Mouse (Mus musculus) heart, adult 2 months (tissue): Measurements from ENCODE around the gene Tnfrsf12a. TPM values are rescaled to one million over a fixed set of nuclear protein-coding genes. Genes with fewer than 3 reads are reported as not detected.
A peak's percentile ranks its signal among the peaks of the same experiment; 100 is the strongest.

Source experiments
- DNase-seq, 2 experiments: peaks; one replicate each; pipeline ENCODE4 v3.0.0; 2021
- H3K27ac ChIP-seq: fragments of 200-600 bp; 2 replicates; pipeline ENCODE4 v1.8.1; 2022
- H3K27me3 ChIP-seq: fragments of 200-500 bp; 2 replicates; pipeline ENCODE4 v1.6.1; 2012; ENCODE audit warnings: mild to moderate bottlenecking, low read length, inconsistent platforms, mixed read lengths; ENCODE audit not compliant: control insufficient read depth, insufficient read depth
- H3K36me3 ChIP-seq: fragments of 200-500 bp; 2 replicates; pipeline ENCODE4 v1.6.1; 2012; ENCODE audit warnings: low read length, inconsistent platforms; ENCODE audit not compliant: control insufficient read depth, insufficient read depth
- H3K4me1 ChIP-seq: fragments of 200-500 bp; 2 replicates; pipeline ENCODE4 v1.6.1; 2011; ENCODE audit warnings: low read length; ENCODE audit not compliant: control insufficient read depth, insufficient read depth
- H3K4me3 ChIP-seq: fragments of 200-600 bp; 2 replicates; pipeline ENCODE4 v1.8.1; 2022
- H3K79me2 ChIP-seq: fragments of 200-500 bp; replicated peaks from 2 replicates; pipeline ENCODE4 v1.6.1; 2012; ENCODE audit warnings: mild to moderate bottlenecking, inconsistent platforms, low read length, moderate library complexity, mixed read lengths; ENCODE audit not compliant: control insufficient read depth, insufficient read depth
- H3K9ac ChIP-seq: fragments of 200-500 bp; 2 replicates; pipeline ENCODE4 v1.6.1; 2012; ENCODE audit warnings: low read depth, mild to moderate bottlenecking, control low read depth, inconsistent platforms, low read length, mixed read lengths
- CTCF ChIP-seq: fragments of 200-600 bp; IDR thresholded peaks from 2 replicates; pipeline ENCODE4 v1.8.1; 2022; ENCODE audit warnings: antibody characterized with exemption, mild to moderate bottlenecking, moderate library complexity
- EP300 ChIP-seq: fragments of 200-500 bp; IDR thresholded peaks from 2 replicates; pipeline ENCODE4 v1.6.1; 2011; ENCODE audit warnings: low read depth, low read length, control low read depth; ENCODE audit not compliant: insufficient read depth
- POLR2A ChIP-seq: fragments of 200-500 bp; IDR thresholded peaks from 2 replicates; pipeline ENCODE4 v1.6.1; 2011; ENCODE audit warnings: mild to moderate bottlenecking, low read depth, low read length, control low read depth; ENCODE audit not compliant: insufficient read depth
- WGBS: fragments of 180-500 bp; shearing (Covaris S2); methylation state at CpG from one replicate; pipeline ENCODE4 v1.1.7; 2018; 5-methylcytosine and 5-hydroxymethylcytosine counted together
- intact Hi-C: fragments of 180-260 bp; cut with DNase I; formaldehyde crosslinking; loops from one replicate; pipeline ENCODE4 v1.15.1; 2025
- polyA plus RNA-seq: library from polyadenylated mRNA; depleted of rRNA; stranded (reverse); fragments of >200 nt; gene quantifications from 2 replicates; pipeline ENCODE4 v1.2.3, GENCODE M21; 2012
- total RNA-seq, 2 experiments: library from RNA; stranded (reverse); gene quantifications; 2 replicates each; pipeline ENCODE4 v1.2.3; 2021

The Tnfrsf12a gene
- total and polyA plus RNA-seq, 3 experiments, result 37.9 to 82.5 (median 80.1) TPM

GRCm38 (mm10) chr17:23679127-23679835, 2.0 kb upstream of the Tnfrsf12a start, which contains the start of gene Cldn6:
Cldn6 (plus strand) TSS chr17:23679249.
- intact Hi-C loops, result no loop called here
- Histone ChIP-seq H3K4me1 (peaks cover 2% of the 10 kb centered on the region; the same call in 1 of the 2 replicates), H3K4me3 (no peak within 1 kb of the TSS), H3K36me3 (no peaks in the 10 kb centered on the region), H3K27ac (no peak within 1 kb of the TSS), H3K79me2 (no peaks in the 10 kb centered on the region), H3K9ac (no peak within 1 kb of the TSS), H3K27me3 (peaks cover 9% of the 10 kb centered on the region)
- 8% methylated on average over 38 of the region's 38 CpGs for WGBS
- peak in 1 of 2 experiments; percentile 15 for DNase-seq
- TF ChIP-seq POLR2A (no peak), EP300 (no peak), CTCF (no peak)

GRCm38 (mm10) chr17:23676473-23677031, 716 bp downstream of the Tnfrsf12a start:
- peaks cover 2% of the 10 kb centered on the region for H3K4me1 ChIP-seq
- peak overlapping the region; percentile 93 for H3K27ac ChIP-seq
- TF ChIP-seq EP300 (0 out of 2 replicates have a peak, but pooled peaks have one; percentile 5), POLR2A (no peak), CTCF (no peak)
- DNase-seq, result peak; percentile 75 to 79
- H3K36me3 ChIP-seq, result no peaks in the 10 kb centered on the region
- H3K4me3 ChIP-seq, result peak overlapping the region; percentile 67
- intact Hi-C loops, result no loop called here
- under 1% methylated on average over 37 of the region's 37 CpGs for WGBS
- H3K9ac ChIP-seq, result peak overlapping the region; percentile 69
- no peaks in the 10 kb centered on the region for H3K79me2 ChIP-seq
- H3K27me3 ChIP-seq, result peaks cover 6% of the 10 kb centered on the region

GRCm38 (mm10) chr17:23675564-23676281, 1.5 kb downstream of the Tnfrsf12a start:
- H3K27ac ChIP-seq, result peak overlapping the region; percentile 93
- H3K36me3 ChIP-seq, result no peaks in the 10 kb centered on the region
- intact Hi-C loops, result no loop called here
- WGBS, result 16% methylated on average over 15 of the region's 15 CpGs
- no peaks in the 10 kb centered on the region for H3K79me2 ChIP-seq
- H3K9ac ChIP-seq, result peak overlapping the region; percentile 69
- peaks cover 6% of the 10 kb centered on the region for H3K27me3 ChIP-seq
- DNase-seq, result peak; percentile 69 to 71
- peaks cover 2% of the 10 kb centered on the region for H3K4me1 ChIP-seq
- no peak for TF ChIP-seq EP300
- no peak for TF ChIP-seq POLR2A
- peak; percentile 45 for TF ChIP-seq CTCF
- peak overlapping the region; percentile 67 for H3K4me3 ChIP-seq

GRCm38 (mm10) chr17:23675127-23675526, 2.1 kb downstream of the Tnfrsf12a start:
- Histone ChIP-seq H3K9ac (peak overlapping the region; percentile 25; the same call in 1 of the 2 replicates), H3K4me1 (peaks cover 2% of the 10 kb centered on the region), H3K4me3 (peak overlapping the region; percentile 67), H3K27ac (peak overlapping the region; percentile 93), H3K27me3 (peaks cover 6% of the 10 kb centered on the region), H3K36me3 (no peaks in the 10 kb centered on the region), H3K79me2 (no peaks in the 10 kb centered on the region)
- intact Hi-C loops, result no loop called here
- WGBS, result 16% methylated on average over 5 of the region's 5 CpGs
- DNase-seq, result peak; percentile 69 to 80
- TF ChIP-seq EP300 (no peak), POLR2A (no peak), CTCF (no peak)

- Histone ChIP-seq H3K27me3 (peaks cover 2% of the 10 kb centered on the region), H3K4me1 (peaks cover 2% of the 10 kb centered on the region), H3K4me3 (peak overlapping the region; percentile 67), H3K27ac (peak overlapping the region; percentile 93), H3K79me2 (no peaks in the 10 kb centered on the region), H3K9ac (peak overlapping the region; percentile 80), H3K36me3 (no peaks in the 10 kb centered on the region)
- intact Hi-C loops, result no loop called here
- TF ChIP-seq POLR2A (peak; percentile 38; the same call in 1 of the 2 replicates), CTCF (no peak)
- 25% methylated on average over 9 of the region's 9 CpGs for WGBS
- peak; percentile 51 to 67 for DNase-seq
These were observed 2.9 kb downstream of the Tnfrsf12a start for GRCm38 (mm10) chr17:23674271-23674952.
